Mouse (Mus musculus) CH12.LX (cell line): Measurements from ENCODE around the gene Add2.

Experiments used
- CHD2 ChIP-seq: IDR thresholded peaks from 2 replicates; pipeline ENCODE4 v1.6.1; 2011; ENCODE audit warnings: low read length, improper control_type of control experiment
- CTCF ChIP-seq, 2 experiments: IDR thresholded peaks in 1 of 2; conservative IDR thresholded peaks in 1 of 2; 2 replicates each; pipeline ENCODE4 v1.5.1; 2011 to 2012; ENCODE audit warnings: low read depth in 2 of 2, low read length in 2 of 2, improper control_type of control experiment in 1 of 2, inconsistent platforms in 1 of 2, mild to moderate bottlenecking in 1 of 2, moderate library complexity in 1 of 2
- ELF1 ChIP-seq: IDR thresholded peaks from 2 replicates; pipeline ENCODE4 v1.6.1; 2014; ENCODE audit warnings: low read depth, mild to moderate bottlenecking, inconsistent platforms, low read length, improper control_type of control experiment
- EP300 ChIP-seq: IDR thresholded peaks from 2 replicates; pipeline ENCODE4 v1.6.1; 2011; ENCODE audit warnings: low read length, improper control_type of control experiment
- MAX ChIP-seq: IDR thresholded peaks from 2 replicates; pipeline ENCODE4 v1.6.1; 2011; ENCODE audit warnings: low read length, improper control_type of control experiment
- MEF2A ChIP-seq: IDR thresholded peaks from 2 replicates; pipeline ENCODE4 v1.6.1; 2014; ENCODE audit warnings: low read depth, mild to moderate bottlenecking, inconsistent platforms, low read length, improper control_type of control experiment, borderline replicate concordance
- MXI1 ChIP-seq: IDR thresholded peaks from 2 replicates; pipeline ENCODE4 v1.6.1; 2011; ENCODE audit warnings: mild to moderate bottlenecking, low read depth, low read length, improper control_type of control experiment
- NELFE ChIP-seq: IDR thresholded peaks from 2 replicates; pipeline ENCODE4 v1.6.1; 2011; ENCODE audit warnings: low read depth, low read length, improper control_type of control experiment
- POLR2A ChIP-seq: IDR thresholded peaks from 2 replicates; pipeline ENCODE4 v1.6.1; 2011; ENCODE audit warnings: low read depth, mild to moderate bottlenecking, improper control_type of control experiment, low read length
- UBTF ChIP-seq: IDR thresholded peaks from 2 replicates; pipeline ENCODE4 v1.6.1; 2012; ENCODE audit warnings: low read depth, mild to moderate bottlenecking, inconsistent platforms, low read length, improper control_type of control experiment, moderate library complexity
- USF1 ChIP-seq: IDR thresholded peaks from 2 replicates; pipeline ENCODE4 v1.6.1; 2014; ENCODE audit warnings: low read depth, mild to moderate bottlenecking, inconsistent platforms, low read length, improper control_type of control experiment
- ZC3H11A ChIP-seq: IDR thresholded peaks from 2 replicates; pipeline ENCODE4 v1.6.1; 2012; ENCODE audit warnings: low read depth, mild to moderate bottlenecking, inconsistent platforms, low read length, improper control_type of control experiment

DNA sequence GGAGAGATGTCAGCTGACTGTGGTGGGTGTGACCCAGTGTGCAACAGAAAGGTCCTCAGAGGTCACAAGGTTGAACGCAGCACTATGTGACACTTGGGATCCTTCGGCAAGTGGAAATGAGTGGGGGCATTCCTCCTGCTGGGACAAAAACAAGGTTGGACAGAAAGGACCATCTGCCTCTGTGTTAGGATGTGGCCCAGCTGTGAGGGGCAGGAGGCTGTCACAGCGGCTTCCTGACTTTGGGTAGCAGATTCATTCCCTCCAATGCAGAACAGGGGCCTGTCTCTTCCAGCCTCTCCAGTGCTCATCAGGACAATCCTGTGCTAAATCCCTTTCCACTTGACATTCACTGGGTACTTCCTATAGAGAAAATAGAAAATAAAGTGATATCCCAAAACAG is 132.4 kb downstream of the Add2 start:
- TF ChIP-seq CTCF (conservative IDR thresholded peaks at IDR 0.05 in 1 of 2, IDR thresholded peaks at IDR 0.05 in 1 of 2; ENCODE audit: low read depth in 2 of 2, low read length in 2 of 2) (no peak), UBTF (no peak), MXI1 (no peak), MAX (no peak), MEF2A (no peak), POLR2A (no peak), USF1 (no peak), CHD2 (no peak), ELF1 (no peak), NELFE (no peak), EP300 (no peak), ZC3H11A (no peak)
